Mouse (Mus musculus) kidney, postnatal 14 days (tissue): ENCODE measurements around the gene Unc93a.
"Not testable (repeated sequence)": the region's sequence is repeated elsewhere in the genome, so short reads cannot be mapped to it uniquely, and the experiment has no call there.

Experiments used
- DNase-seq: peaks from one replicate; pipeline ENCODE4 v3.0.0; 2022; ENCODE audit warnings: mixed read lengths

Unc93a gene

DNA sequence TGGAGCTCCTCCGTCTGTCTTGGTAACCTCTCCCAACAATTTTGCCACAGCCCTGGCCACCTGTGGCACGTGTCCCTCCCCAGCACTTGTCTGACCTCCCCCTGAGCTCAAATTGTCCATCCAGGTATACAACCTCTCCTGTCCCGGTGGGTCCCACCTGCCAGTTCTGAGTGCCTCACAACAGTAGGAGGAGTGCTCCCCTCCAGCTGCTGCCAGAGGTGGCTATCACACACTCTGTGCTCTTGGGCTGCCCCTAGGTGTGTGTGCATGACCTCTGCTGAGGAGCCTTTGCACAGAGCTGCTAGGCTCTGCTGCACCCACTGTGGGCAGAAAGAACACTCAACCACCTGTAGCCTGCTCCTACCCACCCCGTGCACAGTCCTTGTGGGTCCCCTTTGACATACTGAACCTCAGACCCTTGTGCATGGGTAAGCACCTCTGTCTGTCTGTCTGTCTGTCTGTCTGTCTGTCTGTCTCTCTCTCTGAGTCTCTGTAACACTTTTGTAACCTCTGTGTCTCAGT is 63.7 kb downstream of the Unc93a start:
- DNase-seq, result not testable (repeated sequence)

- not testable (repeated sequence) for DNase-seq
Measured at GRCm38 (mm10) chr17:13062882-13063281, 68.7 kb downstream of the Unc93a start.

GRCm38 (mm10) chr17:13060804-13061203 is 70.8 kb downstream of the Unc93a start, which contains the start of gene Tcp10b:
Tcp10b (plus strand) TSS chr17:13061104.
- DNase-seq, result not testable (repeated sequence)
